Mouse (Mus musculus) monocyte, adult 59 days (primary cell): ENCODE results near the gene Naa15. TPM values are rescaled to one million over a fixed set of nuclear protein-coding genes. Genes with fewer than 3 reads are reported as not detected.

Experiments
- total RNA-seq, 2 experiments: library from RNA; stranded (reverse); gene quantifications; one replicate each; pipeline ENCODE4 v1.2.4; 2023

Gene Naa15
- 10 to 100 TPM; 59.7 to 60.7 TPM for total RNA-seq

GRCm38 (mm10) chr3:51415098-51416072 is at the start of gene Naa15:
Gene Naa15, plus strand, starts transcription at chr3:51415148.

GRCm38 (mm10) chr3:51396219-51397068 is 18.5 kb upstream of the Naa15 start, which contains the start of gene Mgarp:
Gene Mgarp, minus strand, starts transcription at chr3:51396738.

GRCm38 (mm10) chr3:51408561-51409183 is 6.3 kb upstream of the Naa15 start, which contains the start of gene Ndufc1:
Gene Ndufc1, minus strand, starts transcription at chr3:51408988.

GRCm38 (mm10) chr3:51483741-51484359 is 68.9 kb downstream of the Naa15 start, which contains the start of gene Rab33b:
Gene Rab33b, plus strand, starts transcription at chr3:51483920.

Other genes starting within 250 kb of the Naa15 start
- 10 to 100 TPM; 25.4 to 31.1 TPM for gene Noct, start 190.7 kb upstream of the Naa15 start, total RNA-seq
- 100 to 1,000 TPM in 1 of 2 experiments, 10 to 100 TPM in 1; 94.7 to 115 TPM for gene Elf2, start 74.5 kb upstream of the Naa15 start, total RNA-seq
- gene Mgarp, start 18.4 kb upstream of the Naa15 start, total RNA-seq, result not detected
- 10 to 100 TPM; 71.7 to 77.8 TPM for gene Ndufc1, start 6.2 kb upstream of the Naa15 start, total RNA-seq
- gene Rab33b, start 68.8 kb downstream of the Naa15 start, total RNA-seq, result 10 to 100 TPM; 27.2 to 28.1 TPM
- gene Setd7, start 145.7 kb downstream of the Naa15 start, total RNA-seq, result 10 to 100 TPM; 37.4 to 46.3 TPM
- 1 to 10 TPM; 1.2 to 2.1 TPM for gene Mgst2, start 245.2 kb downstream of the Naa15 start, total RNA-seq